Mouse (Mus musculus) embryonic facial prominence, embryonic 10.5 days (tissue): ENCODE data around the gene Gins2. TPM values are rescaled to one million over a fixed set of nuclear protein-coding genes. Genes with fewer than 3 reads are reported as not detected.

Experiments used
- DNase-seq: peaks from one replicate; pipeline ENCODE4 v3.0.0-alpha.2; 2017; ENCODE audit warnings: low spot score
- H3K27ac ChIP-seq: fragments of 300-500 bp; sonication (generic); replicated peaks from 2 replicates; pipeline ENCODE4 v1.5.1; 2016; ENCODE audit warnings: mild to moderate bottlenecking
- H3K27me3 ChIP-seq: fragments of 300-500 bp; sonication (generic); replicated peaks from 2 replicates; pipeline ENCODE4 v1.6.1; 2016; ENCODE audit warnings: low read depth, mild to moderate bottlenecking; ENCODE audit not compliant: poor library complexity, severe bottlenecking
- H3K36me3 ChIP-seq: fragments of 300-500 bp; sonication (generic); replicated peaks from 2 replicates; pipeline ENCODE4 v1.6.1; 2016; ENCODE audit warnings: mild to moderate bottlenecking, moderate library complexity
- H3K4me1 ChIP-seq: fragments of 300-500 bp; sonication (generic); 2 replicates; pipeline ENCODE4 v1.6.1; 2016
- H3K4me3 ChIP-seq: fragments of 300-500 bp; sonication (generic); 2 replicates; pipeline ENCODE4 v1.5.1; 2016; ENCODE audit warnings: mild to moderate bottlenecking, moderate library complexity
- H3K9me3 ChIP-seq: fragments of 300-500 bp; sonication (generic); 2 replicates; pipeline ENCODE4 v1.6.1; 2016; ENCODE audit warnings: mild to moderate bottlenecking
- WGBS: fragments of 180-500 bp; shearing (Covaris S2); methylation state at CpG from one replicate; pipeline ENCODE4 v1.1.7; 2016; 5-methylcytosine and 5-hydroxymethylcytosine counted together
- polyA plus RNA-seq: library from polyadenylated mRNA; unstranded; fragments of >200 nt; fragmentation: Nextera tagmentation; extraction: Ambion mirVana; gene quantifications from 2 replicates; pipeline ENCODE4 v1.2.1, GENCODE M21; 2016

The Gins2 gene
- polyA plus RNA-seq, 1 experiment from 2014 or later, result 156 TPM

DNA sequence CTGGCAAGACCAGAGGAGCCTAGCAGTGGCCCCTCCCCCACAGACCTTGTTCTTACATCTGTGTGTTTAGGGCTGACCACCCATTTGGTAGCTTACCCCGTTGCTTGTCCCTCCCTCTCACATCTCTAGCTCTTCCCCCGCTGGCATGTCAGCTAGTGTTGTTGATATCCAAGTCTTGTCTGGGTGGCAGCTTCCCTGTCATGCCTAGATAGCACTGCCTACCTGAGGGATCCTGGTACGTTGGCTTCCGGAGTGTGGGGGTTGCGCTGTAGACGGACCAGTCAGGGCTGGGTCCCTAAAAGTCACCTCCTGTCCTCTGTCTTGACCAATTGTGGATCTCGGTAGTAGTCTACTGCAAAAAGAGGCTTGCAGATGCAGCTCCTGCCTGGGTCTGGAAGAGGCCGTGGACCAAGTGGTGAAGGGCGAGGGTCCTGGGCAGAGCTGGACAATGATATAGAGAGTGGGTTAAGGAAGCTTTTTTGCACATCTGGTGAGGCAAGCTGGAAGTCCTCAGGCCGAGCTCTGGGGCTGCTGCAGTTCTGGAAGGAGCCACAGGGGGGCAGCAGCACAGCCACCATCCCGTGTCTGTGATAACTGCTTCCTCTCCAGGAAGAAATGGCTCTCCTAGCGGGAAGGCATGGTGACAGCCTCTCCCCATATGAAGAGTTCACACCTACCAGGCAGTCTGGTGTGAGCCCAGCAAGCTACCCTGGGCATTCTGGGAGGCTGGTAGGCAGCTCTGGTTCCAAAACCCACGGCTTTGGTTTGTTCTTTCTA lies 19.0 kb downstream of the Gins2 start:
- DNase-seq, result peak; percentile 89
- Histone ChIP-seq H3K27ac (peak overlapping the region; percentile 36), H3K27me3 (no peaks in the 10 kb centered on the region), H3K4me3 (no peak overlapping the region), H3K4me1 (peaks cover 86% of the 10 kb centered on the region), H3K9me3 (peaks cover 11% of the 10 kb centered on the region; the same call in 1 of the 2 replicates), H3K36me3 (peaks cover 96% of the 10 kb centered on the region)
- WGBS, result 67% methylated on average over 13 of the region's 13 CpGs

DNA sequence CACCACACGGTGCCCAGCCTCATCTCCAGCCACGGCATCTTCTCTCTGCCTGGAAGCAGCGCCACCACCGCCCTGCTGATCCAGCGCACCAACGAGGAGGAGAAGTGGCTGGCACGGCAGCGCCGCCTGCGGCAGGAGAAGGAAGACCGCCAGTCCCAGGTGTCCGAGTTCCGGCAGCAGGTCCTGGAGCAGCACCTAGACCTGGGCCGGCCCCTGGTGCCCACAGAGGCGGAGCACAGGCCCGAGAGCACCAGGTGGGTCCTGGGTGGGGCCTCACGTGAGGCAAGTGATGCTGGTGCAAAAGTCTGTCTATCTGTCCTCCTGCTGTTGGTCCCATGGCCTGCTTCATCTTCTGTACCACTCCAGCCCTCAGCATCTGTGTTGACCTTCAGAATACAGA lies 20.0 kb downstream of the Gins2 start:
- H3K36me3 ChIP-seq, result peaks cover 91% of the 10 kb centered on the region
- peaks cover 11% of the 10 kb centered on the region; the same call in 1 of the 2 replicates for H3K9me3 ChIP-seq
- no peak overlapping the region for H3K27ac ChIP-seq
- H3K4me1 ChIP-seq, result peaks cover 86% of the 10 kb centered on the region
- WGBS, result 96% methylated on average over 17 of the region's 17 CpGs
- no peak for DNase-seq
- H3K4me3 ChIP-seq, result no peak overlapping the region
- no peaks in the 10 kb centered on the region for H3K27me3 ChIP-seq

DNA sequence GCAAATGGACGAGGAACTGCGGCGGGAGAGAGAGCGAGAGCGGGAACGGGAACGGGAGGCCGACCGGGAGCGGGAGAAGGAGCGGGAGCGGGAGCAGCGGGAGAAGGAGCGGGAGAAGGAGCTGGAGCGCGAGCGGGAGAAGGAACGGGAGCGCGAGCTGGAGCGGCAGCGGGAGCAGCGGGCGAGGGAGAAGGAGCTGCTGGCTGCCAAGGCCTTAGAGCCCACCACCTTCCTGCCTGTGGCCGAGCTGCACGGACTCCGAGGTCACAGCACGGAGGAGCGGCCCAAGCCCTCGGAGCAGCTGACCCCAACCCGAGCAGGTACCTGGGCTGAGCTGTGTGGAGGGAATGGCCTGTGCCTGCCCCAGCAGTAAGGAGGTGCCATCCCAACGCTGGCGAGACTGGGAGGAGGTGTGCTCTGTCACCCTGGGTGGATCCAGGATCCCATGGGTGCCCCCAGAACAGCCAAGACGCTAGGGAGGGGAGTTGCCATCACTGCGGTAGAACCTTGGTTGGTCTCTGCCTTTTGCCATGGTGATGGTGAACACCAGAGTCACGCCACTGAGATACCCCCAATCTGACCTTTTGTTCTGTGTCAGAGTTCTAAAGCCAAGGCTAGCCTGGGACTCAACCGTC lies 20.8 kb downstream of the Gins2 start:
- Histone ChIP-seq H3K4me3 (no peak overlapping the region), H3K4me1 (peaks cover 86% of the 10 kb centered on the region), H3K27ac (no peak overlapping the region), H3K36me3 (peaks cover 87% of the 10 kb centered on the region), H3K27me3 (no peaks in the 10 kb centered on the region), H3K9me3 (peaks cover 11% of the 10 kb centered on the region; the same call in 1 of the 2 replicates)
- 96% methylated on average over 37 of the region's 37 CpGs for WGBS
- DNase-seq, result no peak

DNA sequence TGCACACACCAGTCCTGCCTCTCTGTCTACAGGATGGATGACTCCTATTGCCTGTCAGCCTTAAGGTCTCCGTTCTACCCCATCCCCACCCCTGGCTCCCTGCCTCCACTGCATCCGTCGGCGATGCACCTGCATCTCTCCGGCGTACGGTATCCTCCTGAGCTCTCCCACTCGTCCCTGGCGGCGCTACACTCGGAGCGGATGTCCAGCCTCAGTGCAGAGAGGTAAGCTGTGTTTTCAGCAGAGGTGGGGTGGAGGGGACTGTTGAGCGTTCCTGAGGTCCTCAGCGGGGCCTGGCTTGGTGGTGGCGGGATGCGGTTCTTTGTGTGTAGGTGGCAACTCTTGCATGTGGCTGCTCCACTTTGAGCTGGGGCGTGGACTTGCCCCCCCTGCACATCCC lies 21.4 kb downstream of the Gins2 start:
- no peak for DNase-seq
- no peaks in the 10 kb centered on the region for H3K27me3 ChIP-seq
- H3K4me1 ChIP-seq, result peaks cover 86% of the 10 kb centered on the region
- no peak overlapping the region for H3K4me3 ChIP-seq
- 0 out of 2 replicates have a peak overlapping the region, but pooled peaks have one; percentile 7 for H3K27ac ChIP-seq
- peaks cover 87% of the 10 kb centered on the region for H3K36me3 ChIP-seq
- WGBS, result 97% methylated on average over 17 of the region's 17 CpGs
- H3K9me3 ChIP-seq, result peaks cover 11% of the 10 kb centered on the region; the same call in 1 of the 2 replicates

DNA sequence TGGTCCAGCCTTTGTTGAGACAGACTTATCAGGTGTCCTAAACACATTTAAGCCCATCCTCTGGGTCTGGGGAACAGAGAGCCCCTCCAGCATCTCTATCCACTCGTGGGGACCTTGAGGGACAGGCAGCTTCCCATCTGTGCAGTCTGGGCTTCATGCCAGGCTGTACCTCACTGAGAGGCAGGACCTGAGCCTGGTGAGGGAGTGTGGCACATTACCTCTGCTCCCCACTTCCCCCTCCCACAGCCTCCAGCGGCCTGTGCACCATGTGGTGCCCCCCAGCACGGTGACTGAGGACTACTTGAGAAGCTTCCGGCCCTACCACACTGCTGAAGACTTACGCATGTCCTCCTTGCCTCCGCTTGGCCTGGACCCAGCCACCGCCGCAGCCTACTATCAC lies 22.4 kb downstream of the Gins2 start:
- Histone ChIP-seq H3K27ac (peak overlapping the region; percentile 80), H3K9me3 (peaks cover 11% of the 10 kb centered on the region; the same call in 1 of the 2 replicates), H3K36me3 (peaks cover 80% of the 10 kb centered on the region), H3K4me3 (no peak overlapping the region), H3K27me3 (no peaks in the 10 kb centered on the region), H3K4me1 (peaks cover 86% of the 10 kb centered on the region)
- 91% methylated on average over 8 of the region's 8 CpGs for WGBS
- no peak for DNase-seq

DNA sequence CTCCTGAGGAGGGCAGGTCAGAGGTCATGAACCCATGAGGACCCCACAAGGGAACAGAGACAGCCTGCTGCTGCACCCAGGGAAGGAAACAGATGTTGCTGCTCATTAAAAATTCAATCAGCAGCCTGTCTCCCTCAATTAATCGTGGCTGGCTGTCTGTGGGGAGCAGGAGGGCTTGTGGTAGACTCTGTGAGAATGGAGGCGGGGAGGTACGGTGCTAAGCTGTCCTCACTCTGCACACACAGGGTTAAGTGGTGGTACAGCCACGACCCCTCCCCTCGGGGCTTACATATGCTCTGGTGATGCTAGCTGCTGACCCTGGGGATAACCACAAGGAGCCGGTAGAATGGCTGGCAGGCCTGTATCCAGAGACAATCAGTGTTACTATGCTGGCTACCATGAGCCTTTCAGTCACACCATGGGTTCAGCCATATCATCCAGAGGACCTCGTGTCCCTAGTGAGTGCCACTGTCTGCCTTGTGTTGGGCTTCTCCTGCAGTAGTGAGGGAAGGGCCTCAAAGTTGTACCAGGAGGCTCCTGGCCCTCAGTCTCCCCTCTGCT lies 23.9 kb downstream of the Gins2 start:
- H3K4me1 ChIP-seq, result peaks cover 87% of the 10 kb centered on the region
- peak; percentile 63 for DNase-seq
- H3K4me3 ChIP-seq, result peak overlapping the region; percentile 23; the same call in 1 of the 2 replicates
- H3K36me3 ChIP-seq, result peaks cover 65% of the 10 kb centered on the region
- H3K27me3 ChIP-seq, result no peaks in the 10 kb centered on the region
- H3K27ac ChIP-seq, result peak overlapping the region; percentile 80
- peaks cover 11% of the 10 kb centered on the region; the same call in 1 of the 2 replicates for H3K9me3 ChIP-seq
- 13% methylated on average over 7 of the region's 7 CpGs for WGBS

DNA sequence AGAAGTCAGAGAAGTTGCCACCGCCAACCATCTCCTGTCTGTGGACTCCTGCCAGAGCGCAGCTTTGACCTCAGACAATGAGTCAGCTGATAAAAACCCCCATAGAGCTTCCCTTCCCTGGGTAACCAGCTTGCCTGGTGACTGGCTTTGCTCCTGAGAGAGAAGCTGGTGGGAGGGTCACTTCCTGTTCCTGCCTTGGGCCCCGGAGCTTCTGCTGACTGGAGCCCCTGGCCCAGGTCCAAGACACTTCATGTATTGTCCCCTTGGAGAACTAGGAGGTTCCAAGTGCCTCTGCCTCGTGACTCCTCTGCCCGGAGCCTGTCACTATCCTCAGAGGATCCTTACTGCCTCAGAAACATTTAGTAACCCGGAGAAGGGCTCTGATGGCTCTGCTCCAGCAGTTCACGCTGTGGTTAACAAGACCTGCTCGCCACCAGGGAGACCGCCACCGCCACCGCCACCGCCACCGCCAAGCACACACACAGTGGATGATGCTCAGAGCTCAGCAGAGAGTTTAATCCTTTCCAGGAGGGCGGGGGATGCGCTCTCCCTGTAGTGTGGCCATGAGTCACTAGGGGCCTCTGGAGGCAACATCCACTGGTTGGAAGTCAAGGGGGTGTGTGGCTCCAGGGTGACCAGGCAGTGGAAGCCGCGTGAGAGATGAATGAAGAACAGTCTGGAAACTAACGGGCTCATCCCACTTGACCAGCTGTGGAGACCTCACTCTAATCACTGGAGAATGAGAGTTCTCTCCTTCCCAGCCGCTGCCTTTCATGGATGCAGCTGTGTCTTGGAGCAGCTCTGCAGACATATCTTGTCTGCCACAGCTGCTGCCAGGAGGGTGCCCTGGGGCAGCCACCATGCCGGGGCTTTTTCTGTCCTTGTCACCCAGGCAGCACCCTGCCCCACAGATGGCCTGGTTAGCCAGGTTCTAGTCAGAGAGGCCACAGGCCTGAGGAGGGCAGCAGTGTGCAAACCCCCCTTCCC lies 25.0 kb downstream of the Gins2 start:
- Histone ChIP-seq H3K27me3 (no peaks in the 10 kb centered on the region), H3K9me3 (peaks cover 11% of the 10 kb centered on the region; the same call in 1 of the 2 replicates), H3K36me3 (peaks cover 54% of the 10 kb centered on the region), H3K27ac (peak overlapping the region; percentile 81), H3K4me1 (peaks cover 87% of the 10 kb centered on the region), H3K4me3 (peak overlapping the region; percentile 29; the same call in 1 of the 2 replicates)
- WGBS, result 25% methylated on average over 20 of the region's 20 CpGs
- DNase-seq, result peak; percentile 69

DNA sequence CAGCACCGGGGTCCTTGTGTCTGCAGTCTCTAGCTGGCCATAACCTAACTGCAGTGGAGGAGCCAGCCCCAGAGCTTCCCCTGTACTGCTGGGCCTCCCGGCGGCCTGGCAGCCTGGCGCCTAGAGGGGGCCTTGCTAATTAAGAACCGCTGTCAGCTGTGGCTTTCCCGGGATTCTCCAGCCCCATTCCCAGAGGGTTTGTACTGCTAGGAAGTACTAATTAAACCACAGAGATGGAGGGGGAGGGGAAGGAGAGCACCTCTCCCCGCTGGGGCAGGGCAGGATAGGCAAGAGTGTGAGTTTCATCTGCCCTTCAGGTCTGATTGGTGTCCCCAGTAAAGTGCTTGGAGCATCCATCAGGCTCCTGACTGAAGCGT lies 25.8 kb downstream of the Gins2 start:
- Histone ChIP-seq H3K9me3 (peaks cover 10% of the 10 kb centered on the region; the same call in 1 of the 2 replicates), H3K27ac (peak overlapping the region; percentile 81), H3K36me3 (peaks cover 53% of the 10 kb centered on the region), H3K4me3 (peak overlapping the region; percentile 29), H3K4me1 (peaks cover 92% of the 10 kb centered on the region), H3K27me3 (no peaks in the 10 kb centered on the region)
- peak; percentile 76 for DNase-seq
- WGBS, result 4% methylated on average over 8 of the region's 8 CpGs

DNA sequence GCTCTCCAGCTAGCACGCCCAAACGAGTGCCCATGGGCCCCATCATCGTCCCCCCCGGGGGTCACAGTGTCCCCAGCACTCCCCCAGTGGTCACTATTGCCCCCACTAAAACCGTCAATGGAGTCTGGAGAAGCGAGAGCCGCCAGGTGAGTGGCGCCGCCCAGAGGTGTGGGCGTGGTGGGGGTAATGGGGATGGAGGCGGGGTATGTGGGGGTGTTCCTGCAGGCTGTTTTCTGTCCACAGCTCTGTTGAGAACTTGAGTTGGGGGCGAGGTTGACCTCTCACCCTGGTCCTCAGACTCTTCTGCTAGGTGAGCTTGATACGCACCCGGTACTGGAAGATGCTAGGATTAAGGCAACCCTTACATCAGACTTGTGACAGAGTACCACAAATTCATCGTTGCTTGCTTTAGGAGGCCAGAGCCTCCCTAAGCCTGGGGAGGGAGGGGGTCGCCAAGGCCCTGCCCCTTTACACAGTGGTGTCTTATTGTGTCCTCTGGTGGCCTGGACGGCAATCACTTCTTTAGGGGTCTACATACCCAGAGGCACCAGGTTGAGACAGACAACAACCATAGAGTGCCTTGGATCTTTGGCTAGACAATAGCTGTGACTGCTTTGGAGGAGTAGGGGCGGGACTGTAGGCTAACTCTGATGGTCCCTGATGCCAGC lies 26.3 kb downstream of the Gins2 start:
- Histone ChIP-seq H3K4me1 (peaks cover 97% of the 10 kb centered on the region), H3K4me3 (peak overlapping the region; percentile 29), H3K27ac (peak overlapping the region; percentile 81), H3K27me3 (no peaks in the 10 kb centered on the region), H3K36me3 (peaks cover 50% of the 10 kb centered on the region), H3K9me3 (0 out of 2 replicates have a peak, but pooled peaks cover 6% of the 10 kb centered on the region)
- WGBS, result 70% methylated on average over 18 of the region's 18 CpGs
- no peak for DNase-seq

DNA sequence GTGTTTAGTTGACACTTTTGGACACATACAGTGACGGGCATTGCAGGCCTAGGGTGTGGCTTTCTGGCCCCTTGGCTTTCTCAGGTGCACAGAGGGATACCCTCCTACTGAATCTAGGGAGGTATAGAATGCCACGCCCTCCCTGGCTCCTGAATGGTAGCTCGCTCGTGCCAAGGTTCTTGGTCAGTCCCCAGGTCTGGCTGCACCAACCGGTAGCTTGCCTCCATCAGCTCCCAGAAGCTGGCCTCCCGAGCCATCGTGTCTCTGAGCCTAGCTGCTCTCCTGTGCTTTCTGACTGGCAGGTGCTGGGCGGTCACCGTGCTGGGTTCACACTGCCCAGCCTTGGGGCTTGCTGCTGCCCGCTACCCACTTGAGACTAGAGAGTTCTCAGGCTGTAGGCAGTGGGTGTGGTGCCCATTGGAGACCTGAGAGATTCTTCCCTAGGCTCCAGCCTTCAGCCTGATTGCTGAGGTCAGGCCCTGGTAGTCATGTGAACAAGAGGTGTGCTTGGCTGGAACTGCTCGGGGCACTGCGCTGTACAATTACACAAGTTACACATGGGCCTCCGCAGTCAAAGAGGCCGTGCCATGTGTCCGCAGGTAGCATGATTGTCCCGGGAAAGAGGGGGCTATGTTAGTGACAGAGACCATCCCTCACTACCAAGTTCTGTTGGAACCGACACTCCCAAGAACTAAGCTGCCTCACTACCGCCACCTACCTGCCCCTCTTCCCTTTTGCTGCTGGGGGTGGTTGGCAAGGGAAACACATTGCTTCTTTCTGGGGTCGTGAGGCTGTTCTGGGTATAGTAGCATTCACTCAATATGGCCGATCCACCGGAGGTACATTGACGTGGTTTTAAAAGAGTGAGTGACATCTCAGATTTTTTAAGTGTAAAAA lies 27.3 kb downstream of the Gins2 start:
- Histone ChIP-seq H3K27ac (peak overlapping the region; percentile 81; the same call in 1 of the 2 replicates), H3K4me1 (peaks cover 100% of the 10 kb centered on the region), H3K9me3 (no peaks in the 10 kb centered on the region), H3K36me3 (peaks cover 42% of the 10 kb centered on the region), H3K27me3 (no peaks in the 10 kb centered on the region), H3K4me3 (0 out of 2 replicates have a peak overlapping the region, but pooled peaks have one; percentile 14)
- 80% methylated on average over 22 of the region's 22 CpGs for WGBS
- no peak for DNase-seq
